Mouse (Mus musculus) kidney, embryonic 14.5 days (tissue): ENCODE data around the gene Itgav. TPM values are rescaled to one million over a fixed set of nuclear protein-coding genes. Genes with fewer than 3 reads are reported as not detected.

Experiments
- ATAC-seq: fragments of 200-750 bp; cut with Nextera tagmentation; 2 replicates; pipeline ENCODE4 v1.8.0; 2017; ENCODE audit warnings: moderate number of reproducible peaks, mild to moderate bottlenecking, moderate TSS enrichment, moderate library complexity; ENCODE audit not compliant: low FRiP score, low TSS enrichment
- H3K27ac ChIP-seq: fragments of 300-500 bp; sonication (generic); 2 replicates; pipeline ENCODE4 v1.5.1; 2014; ENCODE audit warnings: low read depth, mild to moderate bottlenecking, low read length, moderate library complexity, mixed read lengths
- H3K27me3 ChIP-seq: fragments of 300-500 bp; sonication (generic); 2 replicates; pipeline ENCODE4 v1.6.1; 2014; ENCODE audit warnings: mild to moderate bottlenecking, low read length; ENCODE audit not compliant: control insufficient read depth, insufficient read depth
- H3K36me3 ChIP-seq: fragments of 300-500 bp; sonication (generic); 2 replicates; pipeline ENCODE4 v1.6.1; 2014; ENCODE audit warnings: low read length, mixed read lengths; ENCODE audit not compliant: control insufficient read depth, insufficient read depth
- H3K4me1 ChIP-seq: fragments of 300-500 bp; sonication (generic); 2 replicates; pipeline ENCODE4 v1.6.1; 2014; ENCODE audit warnings: low read length, mixed read lengths; ENCODE audit not compliant: control insufficient read depth, insufficient read depth
- H3K4me2 ChIP-seq: fragments of 300-500 bp; sonication (generic); replicated peaks from 2 replicates; pipeline ENCODE4 v1.6.1; 2014; ENCODE audit warnings: low read depth, mild to moderate bottlenecking, low read length
- H3K4me3 ChIP-seq: fragments of 300-500 bp; sonication (generic); 2 replicates; pipeline ENCODE4 v1.5.1; 2014; ENCODE audit warnings: mild to moderate bottlenecking, low read length
- H3K9ac ChIP-seq: fragments of 300-500 bp; sonication (generic); 2 replicates; pipeline ENCODE4 v1.6.1; 2014; ENCODE audit warnings: low read depth, mild to moderate bottlenecking, low read length, moderate library complexity
- H3K9me3 ChIP-seq: fragments of 300-500 bp; sonication (generic); 2 replicates; pipeline ENCODE4 v1.6.1; 2016; ENCODE audit warnings: low read length; ENCODE audit not compliant: control insufficient read depth
- WGBS: fragments of 180-500 bp; shearing (Covaris S2); extraction: QIAGEN DNeasy Blood & Tissue Kit; methylation state at CpG from one replicate; pipeline ENCODE4 v1.1.7; 2014; 5-methylcytosine and 5-hydroxymethylcytosine counted together
- polyA plus RNA-seq: library from polyadenylated mRNA; unstranded; fragments of >200 nt; fragmentation: Nextera tagmentation; extraction: Ambion mirVana; gene quantifications from 2 replicates; pipeline ENCODE4 v1.2.1, GENCODE M21; 2014

Itgav gene
- polyA plus RNA-seq, 1 experiment from 2014 or later, result 125 TPM

DNA sequence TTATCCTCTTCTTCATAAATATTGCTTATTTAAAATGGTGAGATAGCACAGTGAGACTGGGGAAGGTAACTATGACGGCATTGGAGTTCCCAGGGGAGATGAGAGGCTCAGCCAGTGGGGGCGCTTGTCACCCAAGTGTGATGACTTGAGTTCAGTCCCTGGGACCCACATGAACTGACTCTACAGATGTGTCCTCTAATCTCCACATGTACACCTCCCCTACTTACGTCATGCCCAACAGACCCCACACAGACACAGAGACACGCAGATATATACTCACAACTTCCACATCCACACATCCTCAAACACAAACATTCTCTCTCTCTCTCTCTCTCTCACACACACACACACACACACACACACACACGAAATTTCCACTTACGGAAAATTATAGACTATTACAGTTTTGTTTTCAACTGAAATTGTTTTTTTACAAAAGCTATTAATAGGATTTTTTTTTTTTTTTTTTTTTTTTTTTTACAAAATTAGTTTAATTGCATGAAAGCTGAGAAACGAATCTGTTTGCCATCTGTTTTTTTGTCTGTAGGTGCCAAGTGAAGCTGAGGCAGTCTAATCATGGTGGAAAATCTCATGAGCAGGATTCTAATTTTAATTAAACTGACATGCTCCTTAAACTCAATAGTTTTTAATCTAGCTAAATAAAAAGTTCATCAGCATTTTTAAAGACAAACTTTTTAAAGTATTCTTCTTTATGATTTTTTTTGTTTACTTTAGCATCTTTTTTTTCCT, 38.1 kb downstream of the Itgav start:
- Histone ChIP-seq H3K36me3 (peaks cover 14% of the 10 kb centered on the region), H3K9ac (no peak overlapping the region), H3K27ac (no peak overlapping the region), H3K4me3 (no peak overlapping the region), H3K27me3 (no peaks in the 10 kb centered on the region), H3K4me1 (peaks cover 16% of the 10 kb centered on the region; the same call in 1 of the 2 replicates), H3K4me2 (no peak overlapping the region), H3K9me3 (no peaks in the 10 kb centered on the region)
- no peak for ATAC-seq
- WGBS, result 86% methylated on average over 7 of the region's 7 CpGs

DNA sequence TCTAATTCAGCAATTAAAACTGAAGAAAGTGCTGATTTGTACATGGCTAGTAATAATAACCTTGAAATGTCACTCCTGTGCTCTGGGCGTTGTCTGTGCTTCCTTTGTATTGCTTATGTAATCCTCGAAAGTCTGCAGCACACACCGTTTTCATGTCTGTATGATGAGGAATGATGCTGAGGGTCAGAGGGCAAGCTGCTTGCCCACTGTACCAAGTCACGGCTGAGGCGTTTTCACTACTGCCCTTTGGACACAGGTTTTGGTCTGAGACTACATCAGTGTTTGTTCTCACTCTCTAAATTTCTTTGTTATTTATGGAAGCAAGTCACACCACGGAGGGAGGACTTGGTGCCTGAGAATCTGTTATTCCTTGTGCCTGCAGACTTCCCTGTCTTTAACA, 41.9 kb downstream of the Itgav start:
- no peaks in the 10 kb centered on the region for H3K4me1 ChIP-seq
- H3K36me3 ChIP-seq, result peaks cover 31% of the 10 kb centered on the region
- H3K9me3 ChIP-seq, result no peaks in the 10 kb centered on the region
- no peak overlapping the region for H3K4me3 ChIP-seq
- 0 out of 2 replicates have a peak, but pooled peaks have one; percentile 28 for ATAC-seq
- H3K27me3 ChIP-seq, result no peaks in the 10 kb centered on the region
- H3K4me2 ChIP-seq, result no peak overlapping the region
- H3K27ac ChIP-seq, result no peak overlapping the region
- no peak overlapping the region for H3K9ac ChIP-seq
- WGBS, result 28% methylated on average over 6 of the region's 6 CpGs

DNA sequence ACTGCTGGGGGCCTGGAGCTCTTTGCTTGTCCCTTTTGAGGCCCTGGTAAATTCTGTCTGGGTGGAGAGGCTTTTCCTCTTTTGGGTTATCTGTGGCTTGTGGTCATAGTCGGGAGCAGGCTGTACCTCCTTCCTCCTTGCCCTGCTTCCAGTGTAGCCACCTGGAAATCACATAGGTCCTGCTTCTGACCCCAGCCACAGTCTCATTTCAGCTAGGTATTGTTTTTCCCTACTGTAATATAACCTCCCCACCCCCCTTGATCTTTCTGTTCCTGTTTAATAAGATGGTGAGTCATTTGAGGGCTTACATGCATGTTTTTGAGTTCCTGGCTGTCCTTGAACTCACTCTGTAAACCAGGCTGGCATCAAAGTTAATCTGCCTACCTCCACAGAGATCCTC, 42.7 kb downstream of the Itgav start:
- no peaks in the 10 kb centered on the region for H3K9me3 ChIP-seq
- no peak overlapping the region for H3K4me3 ChIP-seq
- H3K27me3 ChIP-seq, result no peaks in the 10 kb centered on the region
- no peak overlapping the region for H3K9ac ChIP-seq
- H3K36me3 ChIP-seq, result peaks cover 36% of the 10 kb centered on the region
- no peak for ATAC-seq
- no peak overlapping the region for H3K4me2 ChIP-seq
- H3K4me1 ChIP-seq, result no peaks in the 10 kb centered on the region
- no peak overlapping the region for H3K27ac ChIP-seq
- WGBS, result 85% methylated on average over 1 of the region's 1 CpGs

DNA sequence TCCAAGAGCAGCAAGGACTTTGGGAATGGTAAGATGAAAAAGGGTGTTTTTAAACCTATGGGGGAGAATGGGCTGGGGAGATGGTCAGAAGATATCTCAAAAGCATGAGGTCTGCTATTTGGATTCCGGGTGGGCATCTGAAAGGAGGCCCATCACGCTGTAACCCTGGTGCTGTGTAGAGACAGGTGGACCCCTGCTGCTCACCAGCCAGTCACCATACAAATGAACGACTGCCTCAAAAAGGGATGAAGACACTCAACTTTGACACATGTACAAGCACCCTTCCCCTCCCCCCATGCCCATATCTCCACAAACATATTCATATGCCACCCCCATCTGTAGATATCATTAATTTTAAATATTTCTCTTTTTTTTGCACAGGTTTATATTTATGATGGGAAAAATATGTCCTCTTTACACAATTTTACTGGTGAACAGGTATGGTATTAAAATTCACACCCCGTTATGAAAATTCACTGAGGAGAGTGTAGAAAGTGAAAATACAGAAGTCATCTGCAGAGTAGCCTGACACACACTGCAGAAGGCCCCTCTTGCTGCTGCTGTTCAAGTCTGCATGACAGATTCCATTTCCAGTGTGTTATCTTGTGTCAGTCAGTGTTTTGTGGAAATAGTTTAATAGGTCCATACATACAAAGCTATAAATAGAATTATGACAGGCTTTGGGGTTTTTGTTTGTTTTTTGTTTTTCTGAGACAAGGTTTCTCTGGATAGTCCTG, 44.3 kb downstream of the Itgav start:
- Histone ChIP-seq H3K36me3 (peaks cover 49% of the 10 kb centered on the region), H3K4me2 (no peak overlapping the region), H3K9ac (no peak overlapping the region), H3K27ac (no peak overlapping the region), H3K4me1 (no peaks in the 10 kb centered on the region), H3K27me3 (no peaks in the 10 kb centered on the region), H3K4me3 (no peak overlapping the region), H3K9me3 (no peaks in the 10 kb centered on the region)
- no peak for ATAC-seq
- WGBS, result 91% methylated on average over 4 of the region's 4 CpGs

DNA sequence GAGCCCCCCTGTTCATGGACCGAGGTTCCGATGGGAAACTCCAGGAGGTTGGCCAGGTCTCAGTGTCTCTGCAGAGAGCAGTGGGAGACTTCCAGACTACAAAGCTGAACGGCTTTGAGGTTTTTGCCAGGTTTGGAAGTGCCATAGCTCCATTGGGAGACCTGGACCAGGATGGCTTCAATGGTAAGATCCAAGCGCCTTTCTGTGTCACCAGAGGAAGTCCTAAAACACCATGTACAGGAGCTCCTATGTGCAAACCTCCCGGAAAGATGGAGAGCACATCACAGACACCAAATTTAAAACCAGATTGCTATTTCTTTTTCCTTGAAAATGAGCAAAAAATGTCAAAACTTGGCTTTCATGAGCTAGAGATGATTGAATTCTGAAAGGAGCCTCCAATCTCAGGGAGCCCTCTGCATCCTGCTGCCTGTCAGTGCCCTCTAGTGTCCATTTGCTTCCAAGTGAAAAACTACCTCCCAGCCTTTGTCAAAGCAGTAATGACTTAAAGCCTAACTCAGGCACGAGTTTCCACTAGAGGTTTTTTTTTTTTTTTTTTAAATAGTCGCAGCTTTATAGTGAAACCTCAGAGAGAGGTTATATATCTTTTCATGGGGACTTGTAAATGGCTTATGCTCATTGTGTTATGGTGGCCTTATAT, 47.1 kb downstream of the Itgav start:
- 60% methylated on average over 7 of the region's 7 CpGs for WGBS
- Histone ChIP-seq H3K9me3 (no peaks in the 10 kb centered on the region), H3K4me2 (no peak overlapping the region), H3K4me1 (no peaks in the 10 kb centered on the region), H3K27me3 (no peaks in the 10 kb centered on the region), H3K9ac (no peak overlapping the region), H3K4me3 (no peak overlapping the region), H3K36me3 (peaks cover 60% of the 10 kb centered on the region), H3K27ac (no peak overlapping the region)
- ATAC-seq, result peak; percentile 72; the same call in 1 of the 2 replicates

DNA sequence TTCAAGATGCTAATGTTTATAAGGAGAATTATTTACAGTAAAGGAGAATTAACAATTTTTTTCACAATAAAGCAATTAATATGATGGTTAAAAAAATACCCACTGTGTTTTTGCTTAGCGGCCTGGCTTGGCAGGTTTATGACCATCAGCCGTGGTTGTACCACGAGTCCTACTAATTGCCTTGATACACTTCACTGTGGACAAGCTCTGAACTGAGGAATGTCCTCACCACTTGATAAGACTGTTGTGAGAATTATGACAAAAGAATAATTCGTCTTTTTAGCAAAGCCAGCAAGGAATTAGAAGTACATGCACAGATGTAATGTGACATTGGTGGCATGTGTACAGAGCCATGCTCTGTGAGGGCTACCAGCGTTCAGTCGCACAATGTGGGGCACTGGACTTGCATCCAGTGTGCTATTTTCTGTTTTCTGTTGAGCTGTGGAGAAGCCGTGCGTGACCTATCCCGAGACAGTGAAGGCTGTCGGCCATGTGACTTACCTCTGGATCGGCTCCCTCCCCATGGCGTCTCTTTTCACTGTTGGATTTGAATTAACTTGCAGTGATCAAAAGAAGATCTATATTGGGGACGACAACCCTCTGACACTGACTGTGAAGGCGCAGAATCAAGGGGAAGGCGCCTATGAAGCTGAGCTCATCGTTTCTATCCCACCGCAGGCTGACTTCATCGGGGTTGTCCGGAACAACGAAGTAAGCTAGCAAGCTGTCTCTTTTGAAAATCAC, 67.3 kb downstream of the Itgav start:
- Histone ChIP-seq H3K9ac (no peak overlapping the region), H3K27me3 (no peaks in the 10 kb centered on the region), H3K9me3 (no peaks in the 10 kb centered on the region), H3K4me3 (no peak overlapping the region), H3K4me2 (no peak overlapping the region), H3K4me1 (no peaks in the 10 kb centered on the region), H3K27ac (no peak overlapping the region), H3K36me3 (peaks cover 62% of the 10 kb centered on the region)
- ATAC-seq, result no peak
- 89% methylated on average over 20 of the region's 20 CpGs for WGBS

DNA sequence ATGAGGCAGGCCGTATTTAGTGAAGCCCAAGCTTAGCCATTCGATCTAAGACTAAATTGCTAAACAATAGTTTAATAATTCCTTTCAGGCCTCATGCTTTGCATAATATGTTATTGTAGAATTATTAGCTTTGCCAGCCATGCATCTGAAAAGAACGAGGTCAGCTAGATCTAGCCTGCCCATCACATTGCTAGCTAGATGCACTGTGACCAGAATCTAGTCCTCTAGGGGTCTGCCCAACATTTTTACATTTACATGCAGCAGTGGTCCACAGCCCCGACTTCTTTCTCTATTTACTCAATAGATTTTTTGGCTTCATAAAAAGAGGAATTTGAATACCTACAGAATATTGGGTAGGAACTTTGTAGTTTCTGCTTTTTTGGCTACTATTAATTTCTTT, 67.9 kb downstream of the Itgav start:
- H3K4me1 ChIP-seq, result no peaks in the 10 kb centered on the region
- H3K36me3 ChIP-seq, result peaks cover 68% of the 10 kb centered on the region
- no peak for ATAC-seq
- whole genome bisulfite sequencing, result 94% methylated on average over 4 of the region's 4 CpGs
- no peaks in the 10 kb centered on the region for H3K27me3 ChIP-seq
- no peak overlapping the region for H3K4me3 ChIP-seq
- no peak overlapping the region for H3K4me2 ChIP-seq
- no peak overlapping the region for H3K9ac ChIP-seq
- H3K27ac ChIP-seq, result no peak overlapping the region
- H3K9me3 ChIP-seq, result no peaks in the 10 kb centered on the region

DNA sequence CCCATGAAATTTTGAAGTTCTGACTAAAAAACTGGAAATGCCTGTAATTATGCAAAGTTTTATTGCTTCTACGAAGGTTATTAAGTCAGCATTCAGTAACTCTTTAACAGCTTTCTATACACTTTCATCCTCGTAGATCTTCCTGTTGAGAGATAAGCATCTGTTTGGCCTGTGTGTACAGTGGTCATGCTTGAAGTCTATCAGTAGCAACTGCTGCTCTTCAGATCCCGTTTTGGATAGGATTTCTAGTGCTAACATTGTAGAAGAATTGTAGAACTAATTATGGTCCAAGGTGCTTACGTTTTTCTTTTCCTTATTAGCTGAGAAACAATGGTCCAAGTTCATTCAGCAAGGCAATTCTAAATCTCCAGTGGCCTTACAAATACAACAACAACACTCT, 71.6 kb downstream of the Itgav start:
- Histone ChIP-seq H3K9ac (no peak overlapping the region), H3K27ac (no peak overlapping the region), H3K4me1 (no peaks in the 10 kb centered on the region), H3K4me2 (no peak overlapping the region), H3K27me3 (no peaks in the 10 kb centered on the region), H3K9me3 (no peaks in the 10 kb centered on the region), H3K4me3 (no peak overlapping the region), H3K36me3 (peaks cover 87% of the 10 kb centered on the region)
- 72% methylated on average over 4 of the region's 4 CpGs for WGBS
- ATAC-seq, result no peak
